ENCODE assay signal across 14 mouse cellular contexts in genomic region chr3:129198627-129198903, GRCm38 (mm10). TPM values are rescaled to one million over a fixed set of nuclear protein-coding genes. Genes with fewer than 3 reads are reported as not detected.
DNase-seq lines count a peak whose midpoint lies in the region; ATAC-seq and TF ChIP-seq lines count a peak whose summit lies in the region.
"Had no signal": no experiment of that assay in that cellular context is flagged by ENCODE, and none has a peak within 500 bp of the region (broad histone marks: within the 10 kb centered on the region; RNA-seq: fewer than 3 reads in every experiment).

No protein-coding gene starts in this region.

- H3K79me2 ChIP-seq in myocyte (ENCODE audit: control insufficient read depth, insufficient read depth) = peaks cover 35% of the 10 kb centered on the region

- H3K4me2 ChIP-seq in intestine, embryonic 14.5 days (ENCODE audit: low read length) = no peak overlapping the region
- H3K4me2 ChIP-seq in intestine, embryonic 15.5 days (replicated peaks) = no peak overlapping the region
- no peak overlapping the region for H3K4me2 ChIP-seq in embryonic facial prominence, embryonic 11.5 days (ENCODE audit: low read depth, low read length)
- H3K4me2 ChIP-seq in embryonic facial prominence, embryonic 15.5 days (replicated peaks) = no peak overlapping the region
- peak overlapping the region; percentile 81 for H3K4me2 ChIP-seq in myocyte (ENCODE audit: low read depth)

- H3K36me3 ChIP-seq in intestine, embryonic 14.5 days (ENCODE audit: control insufficient read depth, insufficient read depth, low read length) = no peaks in the 10 kb centered on the region
- H3K36me3 ChIP-seq in intestine, embryonic 15.5 days = no peaks in the 10 kb centered on the region
- H3K36me3 ChIP-seq in embryonic facial prominence, embryonic 11.5 days (replicated peaks; ENCODE audit: control insufficient read depth, insufficient read depth, low read depth, low read length) = no peaks in the 10 kb centered on the region
- H3K36me3 ChIP-seq in embryonic facial prominence, embryonic 15.5 days = no peaks in the 10 kb centered on the region
- no peaks in the 10 kb centered on the region for H3K36me3 ChIP-seq in myocyte (ENCODE audit: control insufficient read depth, insufficient read depth)
- H3K36me3 ChIP-seq: forebrain, embryonic 15.5 days; G1E; kidney, embryonic 15.5 days; liver, embryonic 13.5 days; lung, embryonic 15.5 days had no signal

- H3K4me1 ChIP-seq in intestine, embryonic 14.5 days (replicated peaks; ENCODE audit: control insufficient read depth, insufficient read depth, low read length) = peaks cover 7% of the 10 kb centered on the region; the same call in 1 of the 2 replicates
- peaks cover 18% of the 10 kb centered on the region; the same call in 1 of the 2 replicates for H3K4me1 ChIP-seq in intestine, embryonic 15.5 days (replicated peaks)
- no peaks in the 10 kb centered on the region; the same call in 1 of the 2 replicates for H3K4me1 ChIP-seq in embryonic facial prominence, embryonic 11.5 days (ENCODE audit: control insufficient read depth, insufficient read depth, low read length)
- peaks cover 25% of the 10 kb centered on the region for H3K4me1 ChIP-seq in embryonic facial prominence, embryonic 15.5 days
- H3K4me1 ChIP-seq: liver, embryonic 13.5 days had no signal

- H3K9ac ChIP-seq in intestine, embryonic 14.5 days (ENCODE audit: low read length) = no peak overlapping the region
- H3K9ac ChIP-seq in intestine, embryonic 15.5 days = no peak overlapping the region
- no peak overlapping the region for H3K9ac ChIP-seq in embryonic facial prominence, embryonic 11.5 days (replicated peaks; ENCODE audit: low read length)
- H3K9ac ChIP-seq in embryonic facial prominence, embryonic 15.5 days = no peak overlapping the region
- H3K9ac ChIP-seq: forebrain, embryonic 15.5 days; kidney, embryonic 15.5 days; liver, embryonic 13.5 days; lung, embryonic 15.5 days had no signal

- DNase-seq in intestine, embryonic 14.5 days (ENCODE audit: low spot score) = peak; percentile 60
- peak; percentile 25 for DNase-seq in embryonic facial prominence, embryonic 11.5 days (ENCODE audit: low spot score)
- no peak for DNase-seq in urinary bladder, adult 18-20 months (ENCODE audit: low spot score in 2 of 2)
- DNase-seq in cerebellum, adult 9-10 months = no peak
- DNase-seq: heart, postnatal 4 days; liver, embryonic 13.5 days; right cerebral cortex, postnatal 14 days had no signal

- H3K27ac ChIP-seq in intestine, embryonic 14.5 days (ENCODE audit: low read depth) = no peak overlapping the region
- H3K27ac ChIP-seq in intestine, embryonic 15.5 days = no peak overlapping the region
- no peak overlapping the region for H3K27ac ChIP-seq in embryonic facial prominence, embryonic 11.5 days (replicated peaks; ENCODE audit: low read depth, low read length)
- no peak overlapping the region for H3K27ac ChIP-seq in embryonic facial prominence, embryonic 15.5 days (replicated peaks)
- H3K27ac ChIP-seq: forebrain, embryonic 15.5 days; kidney, embryonic 15.5 days; liver, embryonic 13.5 days; lung, embryonic 15.5 days had no signal

- H3K9me3 ChIP-seq in intestine, embryonic 14.5 days (ENCODE audit: control insufficient read depth, low read length) = no peaks in the 10 kb centered on the region
- no peaks in the 10 kb centered on the region for H3K9me3 ChIP-seq in intestine, embryonic 15.5 days
- no peaks in the 10 kb centered on the region for H3K9me3 ChIP-seq in embryonic facial prominence, embryonic 11.5 days (replicated peaks; ENCODE audit: control insufficient read depth, low read length)
- no peaks in the 10 kb centered on the region for H3K9me3 ChIP-seq in embryonic facial prominence, embryonic 15.5 days (replicated peaks)
- H3K9me3 ChIP-seq: forebrain, embryonic 15.5 days; kidney, embryonic 15.5 days; liver, embryonic 13.5 days; lung, embryonic 15.5 days had no signal

- ATAC-seq in intestine, embryonic 14.5 days (replicated peaks; ENCODE audit: low FRiP score, low TSS enrichment, low read depth) = no peak
- ATAC-seq in intestine, embryonic 15.5 days = no peak
- no peak for ATAC-seq in embryonic facial prominence, embryonic 11.5 days (replicated peaks; ENCODE audit: insufficient number of reproducible peaks, low FRiP score, low TSS enrichment, low read depth)
- no peak for ATAC-seq in embryonic facial prominence, embryonic 15.5 days (ENCODE audit: insufficient number of reproducible peaks, low FRiP score, low TSS enrichment, low read depth)
- ATAC-seq: forebrain, embryonic 15.5 days had no signal

- H3K4me3 ChIP-seq in intestine, embryonic 14.5 days (ENCODE audit: low read depth, low read length) = no peak overlapping the region
- no peak overlapping the region for H3K4me3 ChIP-seq in intestine, embryonic 15.5 days (replicated peaks)
- no peak overlapping the region for H3K4me3 ChIP-seq in embryonic facial prominence, embryonic 11.5 days (ENCODE audit: low read depth, low read length)
- H3K4me3 ChIP-seq in embryonic facial prominence, embryonic 15.5 days (replicated peaks) = 0 out of 2 replicates have a peak overlapping the region, but pooled peaks have one; percentile 4
- peak overlapping the region; percentile 94 for H3K4me3 ChIP-seq in myocyte

- no peak overlapping the region for H3ac ChIP-seq in myocyte (ENCODE audit: control insufficient read depth, insufficient read length)

- WGBS in intestine, embryonic 14.5 days = 25% methylated on average over 11 of the region's 11 CpGs
- WGBS in intestine, embryonic 15.5 days = 36% methylated on average over 11 of the region's 11 CpGs
- under 1% methylated on average over 11 of the region's 11 CpGs for WGBS in embryonic facial prominence, embryonic 11.5 days
- WGBS in embryonic facial prominence, embryonic 15.5 days = 4% methylated on average over 11 of the region's 11 CpGs

- TF ChIP-seq POLR2A in myocyte (IDR thresholded peaks at IDR 0.05; ENCODE audit: insufficient read length, low read depth) = no peak

- peaks cover 88% of the 10 kb centered on the region for H3K27me3 ChIP-seq in intestine, embryonic 14.5 days (replicated peaks; ENCODE audit: control insufficient read depth, insufficient read depth, low read length)
- H3K27me3 ChIP-seq in intestine, embryonic 15.5 days (replicated peaks) = peaks cover 47% of the 10 kb centered on the region
- H3K27me3 ChIP-seq in embryonic facial prominence, embryonic 11.5 days (ENCODE audit: control insufficient read depth, insufficient read depth, low read length) = peaks cover 61% of the 10 kb centered on the region
- H3K27me3 ChIP-seq in embryonic facial prominence, embryonic 15.5 days = peaks cover 78% of the 10 kb centered on the region
- H3K27me3 ChIP-seq in myocyte (ENCODE audit: control insufficient read depth, insufficient read depth, insufficient read length) = no peaks in the 10 kb centered on the region

TF ChIP-seq in myocyte, 11 proteins besides CTCF, POLR2A, EP300 and RAD21:
- TF ChIP-seq CEBPB (IDR thresholded peaks at IDR 0.05; ENCODE audit: insufficient read depth, poor library complexity, severe bottlenecking) (no peak), TCF3 (IDR thresholded peaks at IDR 0.05; ENCODE audit: insufficient read length, low read depth) (no peak), MYOD1 (IDR thresholded peaks at IDR 0.05; ENCODE audit: control insufficient read depth in 1 of 3, insufficient read length in 2 of 3, low read depth in 2 of 3) (no peak), POLR2AphosphoS2 (IDR thresholded peaks at IDR 0.05; ENCODE audit: insufficient read length, low read depth) (no peak), TCF12 (IDR thresholded peaks at IDR 0.05; ENCODE audit: insufficient read depth, poor library complexity, severe bottlenecking) (no peak), MAX (IDR thresholded peaks at IDR 0.05; ENCODE audit: low read depth) (no peak), E2F4 (IDR thresholded peaks at IDR 0.05; ENCODE audit: insufficient read depth) (no peak), SRF (IDR thresholded peaks at IDR 0.05; ENCODE audit: control insufficient read depth, insufficient read length, low read depth) (no peak), USF1 (IDR thresholded peaks at IDR 0.05; ENCODE audit: low read depth) (no peak), MYOG (IDR thresholded peaks at IDR 0.05; ENCODE audit: control insufficient read depth in 1 of 3, insufficient read depth in 1 of 3, insufficient read length in 2 of 3, low read depth in 2 of 3) (no peak), REST (IDR thresholded peaks at IDR 0.05; ENCODE audit: insufficient read depth, insufficient read length) (no peak)
TF ChIP-seq in myocyte: peak in this region for 0.

RNA-seq across cellular contexts. Expression of gene Pitx2, which starts 1.1 kb away (rescaled TPM):
- polyA plus RNA-seq in intestine, embryonic 14.5 days (2014; fragmentation: Nextera tagmentation; extraction: Ambion mirVana) = 35.6 and 48.0 TPM in 2 replicates
- polyA plus RNA-seq in intestine, embryonic 15.5 days (2015; fragmentation: Nextera tagmentation; extraction: Ambion mirVana) = 39.4 and 45.2 TPM in 2 replicates
- 35.6 and 41.4 TPM in 2 replicates for polyA plus RNA-seq in embryonic facial prominence, embryonic 11.5 days (2014; fragmentation: Nextera tagmentation; extraction: Ambion mirVana)
- 82.5 and 88.3 TPM in 2 replicates for polyA plus RNA-seq in embryonic facial prominence, embryonic 15.5 days (2015; fragmentation: Nextera tagmentation; extraction: Ambion mirVana)
- 35.6 TPM for polyA plus RNA-seq in myocyte (2012; fragmentation: generic; extraction: Trizol)
- polyA plus RNA-seq: G1E had no signal

Comparison
In these comparisons a context has a peak if more than half of its experiments do, and no peak if none do; other contexts are left out.
1. H3K4me3 ChIP-seq: peak in embryonic facial prominence, embryonic 15.5 days (single experiment) and myocyte (single experiment); none in intestine, embryonic 14.5 days (single experiment), intestine, embryonic 15.5 days (single experiment) and embryonic facial prominence, embryonic 11.5 days (single experiment).
2. DNase-seq: peak in intestine, embryonic 14.5 days (single experiment) and embryonic facial prominence, embryonic 11.5 days (single experiment); none in urinary bladder, adult 18-20 months (0 of 2) and cerebellum, adult 9-10 months (single experiment).